Mouse (Mus musculus): ENCODE data around the gene Klhl10.

DNA sequence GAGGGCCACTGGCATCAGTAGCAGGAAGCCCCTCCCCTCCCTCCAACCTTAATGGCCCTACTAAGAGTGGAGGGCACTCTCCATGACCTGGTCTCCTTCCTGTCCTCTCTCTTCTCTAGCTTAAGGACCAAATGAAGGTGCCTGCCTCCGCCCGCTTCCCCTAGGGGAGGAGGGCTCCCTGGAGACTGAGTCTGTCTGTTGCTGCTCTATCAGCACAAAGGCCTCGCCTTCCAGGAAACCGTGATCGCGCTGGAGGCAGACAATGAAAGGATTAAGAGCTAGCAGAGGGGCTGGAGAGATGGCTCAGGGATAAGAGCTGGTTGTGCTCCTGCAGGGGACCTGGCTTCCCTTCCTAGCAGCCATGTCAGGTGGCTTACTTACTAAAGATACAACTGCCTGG, 59.6 kb downstream of the Klhl10 start:
- no peak for TF ChIP-seq CTCF (IDR thresholded peaks at IDR 0.05)
- TF ChIP-seq POLR2A (IDR thresholded peaks at IDR 0.05; ENCODE audit: insufficient read depth, low read depth, low read length): no peak

All from heart, adult 2 months (tissue).